Mouse (Mus musculus) erythroblast, embryonic 14.5 days (primary cell): ENCODE data around the gene Prkce.

ENCODE experiments used
- GATA1 ChIP-seq: IDR thresholded peaks from 2 replicates; pipeline ENCODE4 v1.6.1; 2012; ENCODE audit warnings: low read length, inconsistent platforms, mixed read lengths
- TAL1 ChIP-seq: IDR thresholded peaks from 3 replicates; pipeline ENCODE4 v1.6.1; 2012; ENCODE audit warnings: low read length, inconsistent platforms, mixed read lengths

GRCm38 (mm10) chr17:86323909-86324686 is 156.5 kb downstream of the Prkce start:
- no peak for TF ChIP-seq GATA1
- no peak for TF ChIP-seq TAL1
